Mouse (Mus musculus): ENCODE results near the gene Nfam1. TPM values are rescaled to one million over a fixed set of nuclear protein-coding genes. Genes with fewer than 3 reads are reported as not detected.

The Nfam1 gene
- polyA plus RNA-seq, 1 experiment = 1.5 TPM

GRCm38 (mm10) chr15:82944479-82945195, 88.5 kb downstream of the Nfam1 start:
- Histone ChIP-seq H3K36me3 (ENCODE audit: control insufficient read depth, insufficient read depth, low read length) (no peaks in the 10 kb centered on the region), H3K27me3 (ENCODE audit: control insufficient read depth, insufficient read depth, low read length) (no peaks in the 10 kb centered on the region), H3K4me3 (ENCODE audit: control insufficient read depth, low read depth, low read length) (no peak overlapping the region), H3K4me1 (ENCODE audit: control insufficient read depth, insufficient read depth, low read length) (no peaks in the 10 kb centered on the region), H3K27ac (ENCODE audit: control insufficient read depth, insufficient read depth, low read depth, low read length) (no peak overlapping the region)
- TF ChIP-seq CTCF (IDR thresholded peaks at IDR 0.05; ENCODE audit: control insufficient read depth, insufficient read depth, insufficient replicate concordance, low read depth, low read length) (no peak), POLR2A (IDR thresholded peaks at IDR 0.05; ENCODE audit: control insufficient read depth, low read depth, low read length) (no peak)

Other genes starting within 250 kb of the Nfam1 start
- gene Cyp2d26, start 239.0 kb downstream of the Nfam1 start, polyA plus RNA-seq (2012; rRNA removed) = 28.8 and 33.4 TPM in 2 replicates
- 26.0 and 27.1 TPM in 2 replicates for gene Tcf20, start 45.4 kb downstream of the Nfam1 start, polyA plus RNA-seq (2012; rRNA removed)
- gene Serhl, start 56.2 kb upstream of the Nfam1 start, polyA plus RNA-seq (2012; rRNA removed) = 34.3 and 37.5 TPM in 2 replicates
- 109 and 137 TPM in 2 replicates for gene Rrp7a, start 89.5 kb upstream of the Nfam1 start, polyA plus RNA-seq (2012; rRNA removed)
- gene Poldip3, start 116.1 kb upstream of the Nfam1 start, polyA plus RNA-seq (2012; rRNA removed) = 45.2 TPM in 2 replicates
- 53.1 and 64.0 TPM in 2 replicates for gene Cyb5r3, start 139.3 kb upstream of the Nfam1 start, polyA plus RNA-seq (2012; rRNA removed)
- gene A4galt, start 218.5 kb upstream of the Nfam1 start, polyA plus RNA-seq (2012; rRNA removed) = 2.3 and 3.0 TPM in 2 replicates

All from testis, adult 2 months (tissue).